Comparison of ENCODE assay signal across 8 mouse cellular contexts in the genomic region with DNA sequence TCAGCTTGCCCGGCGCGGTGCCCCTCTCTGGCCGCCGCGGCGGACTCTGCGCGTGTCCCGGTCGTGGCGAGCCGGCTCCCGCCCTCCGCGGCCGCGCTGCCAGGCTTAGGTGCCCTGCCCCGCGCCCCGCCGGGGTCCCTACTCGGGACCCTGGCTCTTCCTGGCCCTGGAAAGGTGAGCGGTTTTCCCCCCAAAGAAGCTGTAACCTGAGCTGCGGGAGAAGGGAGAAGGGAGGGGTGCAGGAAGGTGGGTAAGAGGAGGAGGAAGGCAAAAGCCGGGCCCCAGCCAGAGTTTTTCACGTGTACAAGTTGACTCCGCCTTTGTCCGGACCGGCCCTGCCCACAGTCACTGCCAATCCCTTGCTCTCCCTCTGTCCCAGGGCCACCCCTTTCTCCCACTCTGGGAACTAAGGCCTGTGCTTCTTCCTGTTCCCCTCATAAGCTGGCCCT. TPM values are rescaled to one million over a fixed set of nuclear protein-coding genes. Genes with fewer than 3 reads are reported as not detected.
DNase-seq lines count a peak whose midpoint lies in the region; ATAC-seq and TF ChIP-seq lines count a peak whose summit lies in the region.

A gene (minus strand): TSS at position 269 of the 449 bp plus-strand sequence.

- peak; percentile 65 to 66 for DNase-seq in cerebellum, adult 2 months
- DNase-seq in forelimb bud, embryonic 11.5 days (ENCODE audit: low read depth, low spot score): peak; percentile 79
- no peak for DNase-seq in hindbrain, embryonic 14.5 days (ENCODE audit: low spot score)
- peak in 1 of 2 experiments; percentile 57 for DNase-seq in left cerebral cortex, adult 8-10 months (ENCODE audit: low spot score in 2 of 2)
- DNase-seq in stomach, postnatal 0 days (ENCODE audit: low spot score): peak; percentile 90

- H3K27ac ChIP-seq in cerebellum, adult 2 months (ENCODE audit: insufficient read depth, low read length): no peak within 1 kb of the TSS
- no peak within 1 kb of the TSS for H3K27ac ChIP-seq in hindbrain, embryonic 14.5 days
- H3K27ac ChIP-seq in macrophage: peak within 1 kb of the TSS; percentile 94
- H3K27ac ChIP-seq in stomach, postnatal 0 days (replicated peaks): peak within 1 kb of the TSS; percentile 76

- peaks cover 62% of the 10 kb centered on the region for H3K79me2 ChIP-seq in macrophage (ENCODE audit: inconsistent target)

- no peak for TF ChIP-seq EP300 in stomach, postnatal 0 days (optimal IDR thresholded peaks at IDR 0.05)

- H3K27me3 ChIP-seq in erythroblast, embryonic 14.5 days (ENCODE audit: control insufficient read depth): peaks cover 33% of the 10 kb centered on the region
- no peaks in the 10 kb centered on the region for H3K27me3 ChIP-seq in cerebellum, adult 2 months (ENCODE audit: control insufficient read depth, insufficient read depth, low read length)
- peaks cover 26% of the 10 kb centered on the region for H3K27me3 ChIP-seq in hindbrain, embryonic 14.5 days (ENCODE audit: control insufficient read depth, insufficient read depth, low read length)
- H3K27me3 ChIP-seq in stomach, postnatal 0 days (ENCODE audit: control insufficient read depth, insufficient read depth, low read length): no peaks in the 10 kb centered on the region

- TF ChIP-seq CTCF in cerebellum, adult 2 months (IDR thresholded peaks at IDR 0.05; ENCODE audit: borderline replicate concordance, insufficient read depth, low read depth, low read length): no peak
- no peak for TF ChIP-seq CTCF in stomach, postnatal 0 days (IDR thresholded peaks at IDR 0.05; ENCODE audit: low read depth)

- H3K4me2 ChIP-seq in hindbrain, embryonic 14.5 days (replicated peaks): peak within 1 kb of the TSS; percentile 98
- peak within 1 kb of the TSS; percentile 99 for H3K4me2 ChIP-seq in stomach, postnatal 0 days (replicated peaks; ENCODE audit: low read depth)

- peak within 1 kb of the TSS; percentile 47 for H3K4me3 ChIP-seq in erythroblast, embryonic 14.5 days (replicated peaks)
- peak within 1 kb of the TSS; percentile 50 for H3K4me3 ChIP-seq in cerebellum, adult 2 months (replicated peaks; ENCODE audit: insufficient read depth, low read depth, low read length)
- H3K4me3 ChIP-seq in hindbrain, embryonic 14.5 days (replicated peaks; ENCODE audit: low read length): peak within 1 kb of the TSS; percentile 49
- peak within 1 kb of the TSS; percentile 93 for H3K4me3 ChIP-seq in macrophage (ENCODE audit: inconsistent target)
- H3K4me3 ChIP-seq in stomach, postnatal 0 days (ENCODE audit: low read depth, low read length): peak within 1 kb of the TSS; percentile 61

- no peaks in the 10 kb centered on the region for H3K4me1 ChIP-seq in erythroblast, embryonic 14.5 days (ENCODE audit: control insufficient read depth)
- H3K4me1 ChIP-seq in cerebellum, adult 2 months (ENCODE audit: control insufficient read depth, insufficient read depth, low read length): no peaks in the 10 kb centered on the region
- peaks cover 11% of the 10 kb centered on the region for H3K4me1 ChIP-seq in hindbrain, embryonic 14.5 days (replicated peaks; ENCODE audit: control insufficient read depth, insufficient read depth, low read length)
- H3K4me1 ChIP-seq in stomach, postnatal 0 days (replicated peaks; ENCODE audit: control insufficient read depth, insufficient read depth): 0 out of 2 replicates have a peak, but pooled peaks cover 7% of the 10 kb centered on the region

- H3K36me3 ChIP-seq in erythroblast, embryonic 14.5 days (ENCODE audit: control insufficient read depth): no peaks in the 10 kb centered on the region
- H3K36me3 ChIP-seq in hindbrain, embryonic 14.5 days (replicated peaks; ENCODE audit: control insufficient read depth, insufficient read depth): no peaks in the 10 kb centered on the region
- H3K36me3 ChIP-seq in macrophage (ENCODE audit: inconsistent target): no peaks in the 10 kb centered on the region; the same call in 1 of the 2 replicates
- no peaks in the 10 kb centered on the region for H3K36me3 ChIP-seq in stomach, postnatal 0 days (ENCODE audit: control insufficient read depth, insufficient read depth, low read length)

- WGBS in cerebellum, adult 2 months: under 1% methylated on average over 30 of the region's 30 CpGs
- under 1% methylated on average over 30 of the region's 30 CpGs for WGBS in hindbrain, embryonic 14.5 days
- under 1% methylated on average over 30 of the region's 30 CpGs for WGBS in macrophage (ENCODE audit: missing documents)
- under 1% methylated on average over 30 of the region's 30 CpGs for WGBS in stomach, postnatal 0 days

- no peak for ATAC-seq in erythroblast, adult 5-6 weeks (replicated peaks; ENCODE audit: low FRiP score, poor library complexity, severe bottlenecking)
- ATAC-seq in hindbrain, embryonic 14.5 days (ENCODE audit: low FRiP score): 0 out of 2 replicates have a peak, but pooled peaks have one; percentile 22
- peak; percentile 91 for ATAC-seq in stomach, postnatal 0 days (ENCODE audit: low FRiP score, low TSS enrichment)

- no peaks in the 10 kb centered on the region for H3K9me3 ChIP-seq in erythroblast, embryonic 14.5 days (ENCODE audit: control insufficient read depth, low read length)
- H3K9me3 ChIP-seq in hindbrain, embryonic 14.5 days (ENCODE audit: control insufficient read depth, low read length): no peaks in the 10 kb centered on the region
- no peaks in the 10 kb centered on the region for H3K9me3 ChIP-seq in stomach, postnatal 0 days (ENCODE audit: control insufficient read depth, low read length)

- TF ChIP-seq POLR2A in cerebellum, adult 2 months (IDR thresholded peaks at IDR 0.05; ENCODE audit: borderline replicate concordance, insufficient read depth, low read length): no peak

- H3K9ac ChIP-seq in hindbrain, embryonic 14.5 days: peak within 1 kb of the TSS; percentile 64
- H3K9ac ChIP-seq in stomach, postnatal 0 days (ENCODE audit: low read length): peak within 1 kb of the TSS; percentile 72

RNA-seq across cellular contexts. Expression of the gene that starts here (rescaled TPM):
- not detected in 2 replicates for polyA plus RNA-seq in erythroblast, embryonic 14.5 days (2012)
- total RNA-seq in erythroblast, adult 5-6 weeks (2015; ENCODE audit: low replicate concordance): not detected in 2 replicates
- total RNA-seq in erythroblast, adult 5-6 weeks (2017; ENCODE audit: low replicate concordance): 0.28 TPM in 1 of 2 replicates, not detected in the other
- 32.1 and 35.8 TPM in 2 replicates for polyA plus RNA-seq in cerebellum, adult 2 months (2012; rRNA removed)
- 0.37 and 0.63 TPM in 2 replicates for polyA plus RNA-seq in hindbrain, embryonic 14.5 days (2014; fragmentation: Nextera tagmentation; extraction: Ambion mirVana)
- 10 to 100 TPM; 29.2 to 42.7 (median 35.9) TPM for total RNA-seq in left cerebral cortex, adult 8-10 months (2022)
- total RNA-seq in macrophage (2018; cell fraction: chromatin; rRNA removed): 100 to 1,000 TPM in 18 of 26 experiments, 10 to 100 TPM in 8; 36.4 to 443 (median 163) TPM
- 100 to 1,000 TPM in 8 of 26 experiments, 10 to 100 TPM in 18; 32.8 to 118 (median 70.3) TPM for total RNA-seq in macrophage (2018; cell fraction: cytosol; rRNA removed)
- total RNA-seq in macrophage (2018; cell fraction: nucleus; rRNA removed): 100 to 1,000 TPM in 12 of 26 experiments, 10 to 100 TPM in 14; 32.7 to 253 (median 92.9) TPM
- 71.8 to 165 TPM (median 102 TPM) in 3 replicates for polyA plus RNA-seq in macrophage (2018)
- polyA plus RNA-seq in stomach, postnatal 0 days (2015; fragmentation: Nextera tagmentation; extraction: Ambion mirVana): 9.7 and 14.5 TPM in 2 replicates

Comparison
In these comparisons a context has a peak if more than half of its experiments do, and no peak if none do; other contexts are left out.
1. RNA of the gene that starts here (total RNA-seq): 29.2 to 42.7 TPM in left cerebral cortex, adult 8-10 months; 0.28 TPM in erythroblast, adult 5-6 weeks; every median in the first group is over 10 times any median in the second.
2. Peak in ATAC-seq, H3K4me3 ChIP-seq, H3K9ac ChIP-seq and H3K4me2 ChIP-seq in hindbrain, embryonic 14.5 days; RNA of the gene not detected or under 1 TPM.
3. H3K27ac ChIP-seq: peak in macrophage (single experiment) and stomach, postnatal 0 days (single experiment); none in cerebellum, adult 2 months (single experiment) and hindbrain, embryonic 14.5 days (single experiment).
4. Peak in every context shown above with its lines, with median percentiles within 50 percentile points of each other: H3K4me3 ChIP-seq.